Mouse (Mus musculus) hindbrain, embryonic 14.5 days (tissue): ENCODE results near the gene Ccdc97. TPM values are rescaled to one million over a fixed set of nuclear protein-coding genes. Genes with fewer than 3 reads are reported as not detected.

Experiments used
- ATAC-seq: fragments of 200-750 bp; cut with Nextera tagmentation; 2 replicates; pipeline ENCODE4 v1.8.0; 2017; ENCODE audit warnings: moderate number of reproducible peaks, mild to moderate bottlenecking, moderate TSS enrichment, moderate library complexity; ENCODE audit not compliant: low FRiP score
- DNase-seq: peaks from one replicate; pipeline ENCODE4 v3.0.0-alpha.2; 2015; ENCODE audit warnings: low spot score
- H3K27ac ChIP-seq: fragments of 300-500 bp; sonication (generic); 2 replicates; pipeline ENCODE4 v1.5.1; 2014; ENCODE audit warnings: mild to moderate bottlenecking, moderate library complexity
- H3K27me3 ChIP-seq: fragments of 300-500 bp; sonication (generic); 2 replicates; pipeline ENCODE4 v1.6.1; 2014; ENCODE audit warnings: mild to moderate bottlenecking, low read length, mixed read lengths; ENCODE audit not compliant: control insufficient read depth, insufficient read depth
- H3K36me3 ChIP-seq: fragments of 300-500 bp; sonication (generic); replicated peaks from 2 replicates; pipeline ENCODE4 v1.6.1; 2014; ENCODE audit not compliant: control insufficient read depth, insufficient read depth
- H3K4me1 ChIP-seq: fragments of 300-500 bp; sonication (generic); replicated peaks from 2 replicates; pipeline ENCODE4 v1.6.1; 2014; ENCODE audit warnings: antibody characterized with exemption, low read length, mixed read lengths; ENCODE audit not compliant: control insufficient read depth, insufficient read depth
- H3K4me2 ChIP-seq: fragments of 300-500 bp; sonication (generic); replicated peaks from 2 replicates; pipeline ENCODE4 v1.6.1; 2014; ENCODE audit warnings: mild to moderate bottlenecking, moderate library complexity
- H3K4me3 ChIP-seq: fragments of 300-500 bp; sonication (generic); replicated peaks from 2 replicates; pipeline ENCODE4 v1.5.1; 2014; ENCODE audit warnings: mild to moderate bottlenecking, low read length
- H3K9ac ChIP-seq: fragments of 300-500 bp; sonication (generic); 2 replicates; pipeline ENCODE4 v1.6.1; 2014
- H3K9me3 ChIP-seq: fragments of 300-500 bp; sonication (generic); 2 replicates; pipeline ENCODE4 v1.6.1; 2016; ENCODE audit warnings: low read length; ENCODE audit not compliant: control insufficient read depth
- WGBS: fragments of 180-500 bp; shearing (Covaris S2); extraction: QIAGEN DNeasy Blood & Tissue Kit; methylation state at CpG from one replicate; pipeline ENCODE4 v1.1.7; 2014; 5-methylcytosine and 5-hydroxymethylcytosine counted together
- polyA plus RNA-seq: library from polyadenylated mRNA; unstranded; fragments of >200 nt; fragmentation: Nextera tagmentation; extraction: Ambion mirVana; gene quantifications from 2 replicates; pipeline ENCODE4 v1.2.1, GENCODE M21; 2014

Gene Ccdc97
- polyA plus RNA-seq, 1 experiment from 2014 or later = 41.9 TPM

GRCm38 (mm10) chr7:25670096-25670495, 48.8 kb downstream of the Ccdc97 start:
- WGBS = 96% methylated on average over 4 of the region's 4 CpGs
- H3K4me1 ChIP-seq = peaks cover 5% of the 10 kb centered on the region; the same call in 1 of the 2 replicates
- no peak overlapping the region for H3K4me3 ChIP-seq
- no peak overlapping the region for H3K9ac ChIP-seq
- H3K9me3 ChIP-seq = no peaks in the 10 kb centered on the region
- H3K27me3 ChIP-seq = peaks cover 22% of the 10 kb centered on the region
- peaks cover 38% of the 10 kb centered on the region for H3K36me3 ChIP-seq
- H3K27ac ChIP-seq = no peak overlapping the region
- no peak overlapping the region for H3K4me2 ChIP-seq
- ATAC-seq = no peak
- DNase-seq = no peak

DNA sequence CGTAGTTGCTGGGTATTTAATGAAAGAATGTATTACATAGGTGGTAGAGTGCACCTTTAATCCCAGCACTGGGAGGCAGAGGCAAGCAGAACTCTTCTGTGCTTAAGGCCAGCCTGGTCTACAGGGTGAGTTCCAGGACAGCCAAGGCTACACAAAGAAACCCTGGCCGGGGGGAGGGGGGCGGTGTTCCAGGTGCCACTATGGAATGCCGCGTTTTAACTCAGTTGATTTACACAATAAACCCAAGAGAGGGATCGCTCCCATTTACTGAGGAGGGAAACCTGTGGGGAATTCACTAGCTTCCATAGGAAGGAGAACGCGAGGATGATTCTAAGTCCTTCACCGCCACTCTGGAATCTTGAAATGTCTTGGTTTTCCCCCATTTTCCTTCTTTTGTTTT, 49.3 kb downstream of the Ccdc97 start:
- Histone ChIP-seq H3K9ac (no peak overlapping the region), H3K27me3 (peaks cover 17% of the 10 kb centered on the region), H3K9me3 (no peaks in the 10 kb centered on the region), H3K4me3 (no peak overlapping the region), H3K4me1 (0 out of 2 replicates have a peak, but pooled peaks cover under 1% of the 10 kb centered on the region), H3K36me3 (peaks cover 43% of the 10 kb centered on the region), H3K27ac (no peak overlapping the region), H3K4me2 (no peak overlapping the region)
- no peak for DNase-seq
- 77% methylated on average over 9 of the region's 9 CpGs for WGBS
- ATAC-seq = no peak

- H3K27me3 ChIP-seq = peaks cover 13% of the 10 kb centered on the region
- H3K4me3 ChIP-seq = no peak overlapping the region
- no peak overlapping the region for H3K9ac ChIP-seq
- no peaks in the 10 kb centered on the region for H3K9me3 ChIP-seq
- DNase-seq = no peak
- no peak overlapping the region for H3K27ac ChIP-seq
- no peak overlapping the region for H3K4me2 ChIP-seq
- ATAC-seq = no peak
- H3K4me1 ChIP-seq = no peaks in the 10 kb centered on the region
- WGBS = 89% methylated on average over 10 of the region's 10 CpGs
- H3K36me3 ChIP-seq = peaks cover 48% of the 10 kb centered on the region
Measured at GRCm38 (mm10) chr7:25669158-25669557, 49.7 kb downstream of the Ccdc97 start.

DNA sequence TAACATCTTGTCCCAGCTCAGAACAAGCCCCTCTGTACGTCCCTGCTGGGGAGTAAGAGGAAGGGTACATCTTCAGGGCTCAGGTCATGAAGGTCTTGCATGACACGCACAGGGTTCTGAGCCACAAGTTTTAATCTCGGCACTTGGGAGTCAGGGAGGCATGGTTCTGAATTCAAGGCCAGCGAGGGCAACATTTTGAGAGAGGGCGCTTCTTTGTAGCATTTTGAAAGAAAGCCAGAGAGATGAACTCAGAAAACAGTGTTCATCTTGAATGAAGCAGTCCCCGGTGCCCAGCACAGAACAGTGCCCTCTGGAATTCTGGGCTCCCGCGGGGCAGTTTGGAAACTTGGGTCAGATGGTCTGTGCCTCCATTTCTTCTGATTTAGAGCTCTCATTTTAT, 52.5 kb downstream of the Ccdc97 start:
- DNase-seq (no peak), ATAC-seq (no peak)
- no peak overlapping the region for H3K4me2 ChIP-seq
- H3K27me3 ChIP-seq = no peaks in the 10 kb centered on the region
- H3K27ac ChIP-seq = no peak overlapping the region
- H3K9me3 ChIP-seq = no peaks in the 10 kb centered on the region
- no peaks in the 10 kb centered on the region for H3K4me1 ChIP-seq
- 96% methylated on average over 8 of the region's 8 CpGs for WGBS
- peaks cover 55% of the 10 kb centered on the region for H3K36me3 ChIP-seq
- H3K4me3 ChIP-seq = no peak overlapping the region
- no peak overlapping the region for H3K9ac ChIP-seq

Other genes with a start within 250 kb of the Ccdc97 start
- 0.91 and 1.4 TPM in 2 replicates for gene Ceacam1, start 241.5 kb downstream of the Ccdc97 start, polyA plus RNA-seq
- gene Ceacam2, start 179.2 kb downstream of the Ccdc97 start, polyA plus RNA-seq = 0.21 TPM in 1 of 2 replicates, not detected in the other
- not detected in 2 replicates for gene Erich4, start 103.2 kb downstream of the Ccdc97 start, polyA plus RNA-seq
- gene Dmac2, start 99.7 kb downstream of the Ccdc97 start, polyA plus RNA-seq = 43.3 and 43.8 TPM in 2 replicates
- 0.27 and 0.43 TPM in 2 replicates for gene B3gnt8, start 92.4 kb downstream of the Ccdc97 start, polyA plus RNA-seq
- gene Bckdha, start 60.1 kb downstream of the Ccdc97 start, polyA plus RNA-seq = 33.0 and 37.3 TPM in 2 replicates
- 31.5 and 39.7 TPM in 2 replicates for gene Exosc5, start 59.9 kb downstream of the Ccdc97 start, polyA plus RNA-seq
- 54.1 and 64.8 TPM in 2 replicates for gene Tmem91, start 43.9 kb downstream of the Ccdc97 start, polyA plus RNA-seq
- 41.8 and 42.7 TPM in 2 replicates for gene B9d2, start 38.3 kb downstream of the Ccdc97 start, polyA plus RNA-seq
- gene Tgfb1, start 32.1 kb downstream of the Ccdc97 start, polyA plus RNA-seq = 0.82 and 1.1 TPM in 2 replicates
- gene Hnrnpul1, start 35.7 kb upstream of the Ccdc97 start, polyA plus RNA-seq = 54.7 and 55.2 TPM in 2 replicates
- 16.8 and 20.6 TPM in 2 replicates for gene Axl, start 69.6 kb upstream of the Ccdc97 start, polyA plus RNA-seq
- 1.6 and 2.2 TPM in 2 replicates for gene Cyp2s1, start 97.8 kb upstream of the Ccdc97 start, polyA plus RNA-seq
- not detected in 2 replicates for gene Cyp2b10, start 178.5 kb upstream of the Ccdc97 start, polyA plus RNA-seq